9 mouse cellular contexts compared by ENCODE assay signal in genomic region chr9:56213451-56214291, GRCm38 (mm10). TPM values are rescaled to one million over a fixed set of nuclear protein-coding genes. Genes with fewer than 3 reads are reported as not detected.
DNase-seq lines count a peak whose midpoint lies in the region; ATAC-seq lines count a peak whose summit lies in the region.
"Had no signal": no experiment of that assay in that cellular context is flagged by ENCODE, and none has a peak within 500 bp of the region (broad histone marks: within the 10 kb centered on the region; RNA-seq: fewer than 3 reads in every experiment).

No protein-coding gene starts in this region.

- H3K4me1 ChIP-seq in forebrain, embryonic 15.5 days = peaks cover 14% of the 10 kb centered on the region; the same call in 1 of the 2 replicates

- ATAC-seq in forebrain, embryonic 15.5 days (replicated peaks) = peak; percentile 80
- peak; percentile 82 for ATAC-seq in megakaryocyte, adult 5-6 weeks (ENCODE audit: poor library complexity, severe bottlenecking)

- no peak overlapping the region for H3K27ac ChIP-seq in forebrain, embryonic 15.5 days (replicated peaks)
- H3K27ac ChIP-seq: macrophage had no signal

- no peaks in the 10 kb centered on the region for H3K9me3 ChIP-seq in forebrain, embryonic 15.5 days

- H3K9ac ChIP-seq in forebrain, embryonic 15.5 days (replicated peaks) = peak overlapping the region; percentile 38

- no peaks in the 10 kb centered on the region for H3K27me3 ChIP-seq in forebrain, embryonic 15.5 days

- intact Hi-C loops in heart, postnatal 36 days (cut with DNase I) = loop anchor here (1.0 to 5.0 kb wide), 6 partner anchors 25 to 424 kb away; no protein-coding TSS in a partner anchor

- H3K4me3 ChIP-seq in forebrain, embryonic 15.5 days = peak overlapping the region; percentile 20

- H3K36me3 ChIP-seq in forebrain, embryonic 15.5 days = no peaks in the 10 kb centered on the region

- peak; percentile 56 to 87 for DNase-seq in adrenal gland, adult (ENCODE audit: inconsistent age in 2 of 2, low spot score in 1 of 2)
- no peak for DNase-seq in adrenal gland, adult 8-10 months
- DNase-seq in c-Kit-positive CD71-positive TER-119-positive erythroid progenitor cells, embryonic 14.5 days (ENCODE audit: low spot score) = peak; percentile 14
- peak; percentile 38 to 60 for DNase-seq in heart, postnatal 36 days
- DNase-seq in layer of hippocampus, adult 18-20 months (ENCODE audit: low spot score in 2 of 2) = peak; percentile 65 to 84
- peak; percentile 65 for DNase-seq in right cerebral cortex, postnatal 25 days

- H3K4me2 ChIP-seq in forebrain, embryonic 15.5 days (replicated peaks) = peak overlapping the region; percentile 39

- 7% methylated on average over 11 of the region's 11 CpGs for WGBS in forebrain, embryonic 15.5 days

RNA-seq across cellular contexts. Expression of gene Tspan3, which starts 48.4 kb away (rescaled TPM):
- 100 to 1,000 TPM; 114 to 151 (median 125) TPM for total RNA-seq in adrenal gland, adult 8-10 months (2022)
- 511 and 552 TPM in 2 replicates for polyA plus RNA-seq in forebrain, embryonic 15.5 days (2015; fragmentation: Nextera tagmentation; extraction: Ambion mirVana)
- total RNA-seq in heart, postnatal 36 days (2021) = 100 to 1,000 TPM; 183 to 184 TPM
- total RNA-seq in layer of hippocampus, adult 18-20 months (2021) = 100 to 1,000 TPM; 341 to 346 TPM
- total RNA-seq in megakaryocyte, adult 5-6 weeks (2015) = 22.5 and 28.9 TPM in 2 replicates
- total RNA-seq in megakaryocyte, adult 5-6 weeks (2017) = 17.9 and 20.4 TPM in 2 replicates
